Mouse (Mus musculus) bone marrow, adult 2 months (tissue): ENCODE results near the gene Chd4.

ENCODE experiments used
- CTCF ChIP-seq: fragments of 200-500 bp; IDR thresholded peaks from 2 replicates; pipeline ENCODE4 v1.5.1; 2011; ENCODE audit warnings: low read length, control low read depth; ENCODE audit not compliant: control insufficient read depth, insufficient read depth
- POLR2A ChIP-seq: fragments of 200-500 bp; IDR thresholded peaks from 2 replicates; pipeline ENCODE4 v1.6.1; 2011; ENCODE audit warnings: low read depth, mild to moderate bottlenecking, control low read depth, low read length, borderline replicate concordance; ENCODE audit not compliant: control insufficient read depth

DNA sequence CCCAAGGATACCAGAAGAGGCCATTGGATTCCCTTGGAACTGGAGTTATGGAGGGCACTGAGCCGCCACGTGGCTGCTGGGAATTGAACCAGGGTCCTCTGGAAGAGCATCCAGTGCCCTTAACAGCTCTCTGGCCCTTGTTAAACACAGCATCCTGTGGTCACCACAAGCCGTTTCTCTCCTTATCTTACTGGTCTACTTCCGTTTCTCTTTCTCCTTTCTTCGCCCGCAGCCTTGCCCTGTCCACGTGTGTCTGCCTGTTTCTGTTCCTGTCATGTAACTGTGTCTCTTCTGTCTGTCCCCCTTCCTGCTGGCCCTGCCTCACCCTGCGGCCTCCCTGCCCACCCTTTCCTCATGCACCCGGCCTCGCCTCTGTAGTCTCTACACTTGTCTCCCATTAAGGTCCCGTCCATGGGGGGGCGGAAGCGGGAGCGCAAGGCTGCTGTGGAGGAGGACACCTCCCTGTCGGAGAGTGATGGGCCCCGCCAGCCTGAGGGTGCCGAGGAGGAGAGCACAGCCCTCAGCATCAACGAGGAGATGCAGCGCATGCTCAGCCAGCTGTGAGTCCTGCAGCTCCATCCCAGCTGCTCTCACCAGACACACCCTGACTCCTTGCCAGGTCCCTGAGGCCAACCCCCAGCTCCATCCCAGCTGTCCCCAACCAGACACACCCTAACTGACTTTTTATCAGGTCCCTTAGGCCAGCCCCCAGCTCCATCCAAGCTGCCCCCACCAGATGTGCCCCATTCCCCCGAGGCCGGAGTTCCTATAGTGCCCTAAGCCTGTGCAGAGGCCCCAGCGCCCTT lies 56.6 kb downstream of the Chd4 start:
- TF ChIP-seq POLR2A: no peak
- TF ChIP-seq CTCF: no peak
